Mouse (Mus musculus) testis, adult 2 months (tissue): ENCODE measurements around the gene Tmem236.

Source experiments
- CTCF ChIP-seq: fragments of 200-500 bp; IDR thresholded peaks from 2 replicates; pipeline ENCODE4 v1.5.1; 2012; ENCODE audit warnings: low read depth, mild to moderate bottlenecking, inconsistent platforms, low read length, moderate library complexity; ENCODE audit not compliant: control insufficient read depth, insufficient read depth, insufficient replicate concordance
- POLR2A ChIP-seq: fragments of 200-500 bp; IDR thresholded peaks from 2 replicates; pipeline ENCODE4 v1.6.1; 2012; ENCODE audit warnings: low read depth, mild to moderate bottlenecking, inconsistent platforms, low read length, moderate library complexity; ENCODE audit not compliant: control insufficient read depth

- TF ChIP-seq CTCF (no peak), POLR2A (no peak)
These were observed 37.4 kb upstream of the Tmem236 start for GRCm38 (mm10) chr2:14136906-14137305.
